Mouse (Mus musculus) cerebellum, adult 9-11 months (tissue): ENCODE measurements at regions not wholly inside any gene's neighbourhood (a gene's known extent, or its start where the extent isn't known, plus 50 kb on each side); places are given as distances from the start of the nearest gene placed in this dataset.

Source experiments
- DNase-seq: peaks from one replicate; pipeline ENCODE4 v3.0.0; 2022

GRCm38 (mm10) chr5:43424551-43425257 is 90.6 kb upstream of the C1qtnf7 start:
- DNase-seq: no peak

- no peak for DNase-seq
These were observed 82.0 kb upstream of the C1qtnf7 start for GRCm38 (mm10) chr5:43433337-43433736.

- DNase-seq: no peak
These were observed 76.1 kb upstream of the C1qtnf7 start for GRCm38 (mm10) chr5:43439191-43439590.

GRCm38 (mm10) chr5:43441306-43441705 is 74.0 kb upstream of the C1qtnf7 start:
- DNase-seq: no peak

- no peak for DNase-seq
These were observed 70.6 kb upstream of the C1qtnf7 start for GRCm38 (mm10) chr5:43444582-43445214.

GRCm38 (mm10) chr5:43445620-43446019 is 69.7 kb upstream of the C1qtnf7 start:
- DNase-seq: no peak

GRCm38 (mm10) chr5:43446295-43446694 is 69.0 kb upstream of the C1qtnf7 start:
- no peak for DNase-seq

GRCm38 (mm10) chr5:43456018-43456417 is 59.3 kb upstream of the C1qtnf7 start:
- DNase-seq: no peak

GRCm38 (mm10) chr5:43457725-43458124 is 57.6 kb upstream of the C1qtnf7 start:
- DNase-seq: no peak

GRCm38 (mm10) chr5:43461987-43462715 is 53.2 kb upstream of the C1qtnf7 start:
- no peak for DNase-seq
